Comparison of ENCODE assay signal across 17 mouse cellular contexts in the genomic region with DNA sequence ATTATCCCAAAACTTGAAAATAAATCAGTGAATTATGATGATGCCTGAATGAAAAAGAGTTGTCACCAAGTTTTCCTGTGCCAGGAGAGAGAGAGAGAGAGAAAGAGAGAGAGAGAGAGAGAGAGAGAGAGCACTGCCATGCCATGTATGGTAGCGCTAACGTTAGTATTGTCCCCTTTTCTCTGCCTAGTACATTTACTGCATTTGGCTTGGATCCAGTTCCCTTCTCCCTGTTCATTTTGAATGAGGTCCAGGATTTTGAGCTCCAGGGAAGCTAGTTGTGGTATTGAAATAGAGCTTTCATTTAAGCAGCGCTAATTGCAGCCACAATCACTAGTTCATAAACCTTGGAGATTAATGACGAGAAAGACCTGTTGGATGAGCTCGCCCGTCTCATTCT.
DNase-seq lines count a peak whose midpoint lies in the region; ATAC-seq and TF ChIP-seq lines count a peak whose summit lies in the region.
"Had no signal": no experiment of that assay in that cellular context is flagged by ENCODE, and none has a peak within 500 bp of the region (broad histone marks: within the 10 kb centered on the region; RNA-seq: fewer than 3 reads in every experiment).

No protein-coding gene starts in this region.

- H3K27ac ChIP-seq in kidney, postnatal 0 days, result no peak overlapping the region
- H3K27ac ChIP-seq in midbrain, postnatal 0 days (ENCODE audit: low read depth, low read length), result no peak overlapping the region
- H3K27ac ChIP-seq in midbrain, embryonic 15.5 days, result no peak overlapping the region
- H3K27ac ChIP-seq in forebrain, embryonic 16.5 days (ENCODE audit: low read length), result no peak overlapping the region
- H3K27ac ChIP-seq: limb, embryonic 12.5 days had no signal

- H3K9ac ChIP-seq in kidney, postnatal 0 days (ENCODE audit: low read depth, low read length), result no peak overlapping the region
- H3K9ac ChIP-seq in midbrain, postnatal 0 days (replicated peaks; ENCODE audit: low read length, poor library complexity, severe bottlenecking), result no peak overlapping the region
- H3K9ac ChIP-seq in midbrain, embryonic 15.5 days, result no peak overlapping the region
- no peak overlapping the region for H3K9ac ChIP-seq in forebrain, embryonic 16.5 days (replicated peaks; ENCODE audit: low read depth, low read length)
- H3K9ac ChIP-seq: limb, embryonic 12.5 days; liver, postnatal 0 days had no signal

- peak; percentile 3 for DNase-seq in kidney, postnatal 0 days (ENCODE audit: low spot score)
- no peak for DNase-seq in kidney, adult 18-20 months
- DNase-seq in midbrain, postnatal 0 days (ENCODE audit: low spot score), result peak; percentile 70
- peak; percentile 9 for DNase-seq in telencephalon, adult 2 months (ENCODE audit: low read depth, low spot score)
- no peak for DNase-seq in spleen, postnatal 36 days (ENCODE audit: low spot score in 2 of 2)
- DNase-seq: cerebellum, adult 18-20 months; embryo, embryonic 11 days; gastrocnemius, postnatal 25 days; heart, postnatal 36 days; kidney, postnatal 25 days; liver, postnatal 0 days had no signal

- no peak for ATAC-seq in kidney, postnatal 0 days (replicated peaks; ENCODE audit: low FRiP score, low read depth)
- no peak for ATAC-seq in midbrain, postnatal 0 days (ENCODE audit: low FRiP score)
- ATAC-seq in midbrain, embryonic 15.5 days (replicated peaks), result no peak
- ATAC-seq in forebrain, embryonic 16.5 days, result peak; percentile 77
- ATAC-seq: activated CD4-positive, CD25-positive, alpha-beta regulatory T cell, adult 4 months; CD4-positive, CD25-positive, alpha-beta regulatory T cell, adult 4 months; liver, postnatal 0 days had no signal

- 65% methylated on average over 6 of the region's 6 CpGs for WGBS in kidney, postnatal 0 days
- 74% methylated on average over 6 of the region's 6 CpGs for WGBS in midbrain, postnatal 0 days
- 70% methylated on average over 6 of the region's 6 CpGs for WGBS in midbrain, embryonic 15.5 days
- 21% methylated on average over 6 of the region's 6 CpGs for WGBS in forebrain, embryonic 16.5 days

- no peak overlapping the region for H3K4me3 ChIP-seq in kidney, postnatal 0 days (replicated peaks; ENCODE audit: low read depth, low read length)
- H3K4me3 ChIP-seq in midbrain, postnatal 0 days (ENCODE audit: low read depth, low read length), result no peak overlapping the region
- no peak overlapping the region for H3K4me3 ChIP-seq in midbrain, embryonic 15.5 days
- H3K4me3 ChIP-seq in forebrain, embryonic 16.5 days (replicated peaks; ENCODE audit: low read length), result no peak overlapping the region
- H3K4me3 ChIP-seq: limb, embryonic 12.5 days had no signal

- no peaks in the 10 kb centered on the region for H3K36me3 ChIP-seq in kidney, postnatal 0 days (ENCODE audit: insufficient read depth, low read length)
- no peaks in the 10 kb centered on the region for H3K36me3 ChIP-seq in midbrain, postnatal 0 days (ENCODE audit: insufficient read depth, low read length)
- H3K36me3 ChIP-seq in midbrain, embryonic 15.5 days (replicated peaks), result no peaks in the 10 kb centered on the region
- H3K36me3 ChIP-seq in forebrain, embryonic 16.5 days (ENCODE audit: control insufficient read depth, insufficient read depth), result no peaks in the 10 kb centered on the region
- H3K36me3 ChIP-seq: limb, embryonic 12.5 days had no signal

- TF ChIP-seq CTCF in kidney, postnatal 0 days (IDR thresholded peaks at IDR 0.05; ENCODE audit: low read depth), result no peak
- no peak for TF ChIP-seq CTCF in midbrain, postnatal 0 days (IDR thresholded peaks at IDR 0.05)

- H3K4me1 ChIP-seq in kidney, postnatal 0 days (replicated peaks; ENCODE audit: insufficient read depth, low read length), result no peaks in the 10 kb centered on the region
- H3K4me1 ChIP-seq in midbrain, postnatal 0 days (ENCODE audit: insufficient read depth, low read length), result no peaks in the 10 kb centered on the region
- H3K4me1 ChIP-seq in midbrain, embryonic 15.5 days, result no peaks in the 10 kb centered on the region
- H3K4me1 ChIP-seq in forebrain, embryonic 16.5 days (replicated peaks; ENCODE audit: control insufficient read depth, insufficient read depth, low read length), result 0 out of 2 replicates have a peak, but pooled peaks cover 4% of the 10 kb centered on the region
- H3K4me1 ChIP-seq: limb, embryonic 12.5 days had no signal

- H3K27me3 ChIP-seq in kidney, postnatal 0 days (ENCODE audit: insufficient read depth, low read length), result no peaks in the 10 kb centered on the region
- H3K27me3 ChIP-seq in midbrain, postnatal 0 days (ENCODE audit: insufficient read depth, low read length), result no peaks in the 10 kb centered on the region
- no peaks in the 10 kb centered on the region for H3K27me3 ChIP-seq in midbrain, embryonic 15.5 days (replicated peaks)
- H3K27me3 ChIP-seq in forebrain, embryonic 16.5 days (replicated peaks; ENCODE audit: control insufficient read depth, insufficient read depth, low read length), result no peaks in the 10 kb centered on the region
- H3K27me3 ChIP-seq: limb, embryonic 12.5 days had no signal

- no peaks in the 10 kb centered on the region for H3K9me3 ChIP-seq in kidney, postnatal 0 days (replicated peaks; ENCODE audit: low read length)
- H3K9me3 ChIP-seq in midbrain, postnatal 0 days (ENCODE audit: low read length), result no peaks in the 10 kb centered on the region
- H3K9me3 ChIP-seq in midbrain, embryonic 15.5 days, result no peaks in the 10 kb centered on the region
- no peaks in the 10 kb centered on the region for H3K9me3 ChIP-seq in forebrain, embryonic 16.5 days (ENCODE audit: control insufficient read depth, low read length)
- H3K9me3 ChIP-seq: limb, embryonic 12.5 days had no signal

- H3K4me2 ChIP-seq in kidney, postnatal 0 days (ENCODE audit: low read length), result no peak overlapping the region
- no peak overlapping the region for H3K4me2 ChIP-seq in midbrain, postnatal 0 days (ENCODE audit: low read depth, low read length, poor library complexity, severe bottlenecking)
- H3K4me2 ChIP-seq in midbrain, embryonic 15.5 days, result no peak overlapping the region
- H3K4me2 ChIP-seq in forebrain, embryonic 16.5 days (ENCODE audit: low read length), result peak overlapping the region; percentile 12; the same call in 1 of the 2 replicates
- H3K4me2 ChIP-seq: heart, embryonic 11.5 days; limb, embryonic 12.5 days had no signal

Comparison
In these comparisons a context has a peak if more than half of its experiments do, and no peak if none do; other contexts are left out.
1. DNase-seq: peak in kidney, postnatal 0 days (single experiment), midbrain, postnatal 0 days (single experiment) and telencephalon, adult 2 months (single experiment); none in kidney, adult 18-20 months (single experiment) and spleen, postnatal 36 days (0 of 2).